Mouse (Mus musculus): ENCODE measurements at regions not wholly inside any gene's neighbourhood (a gene's known extent, or its start where the extent isn't known, plus 50 kb on each side); places are given as distances from the start of the nearest gene placed in this dataset.

DNA sequence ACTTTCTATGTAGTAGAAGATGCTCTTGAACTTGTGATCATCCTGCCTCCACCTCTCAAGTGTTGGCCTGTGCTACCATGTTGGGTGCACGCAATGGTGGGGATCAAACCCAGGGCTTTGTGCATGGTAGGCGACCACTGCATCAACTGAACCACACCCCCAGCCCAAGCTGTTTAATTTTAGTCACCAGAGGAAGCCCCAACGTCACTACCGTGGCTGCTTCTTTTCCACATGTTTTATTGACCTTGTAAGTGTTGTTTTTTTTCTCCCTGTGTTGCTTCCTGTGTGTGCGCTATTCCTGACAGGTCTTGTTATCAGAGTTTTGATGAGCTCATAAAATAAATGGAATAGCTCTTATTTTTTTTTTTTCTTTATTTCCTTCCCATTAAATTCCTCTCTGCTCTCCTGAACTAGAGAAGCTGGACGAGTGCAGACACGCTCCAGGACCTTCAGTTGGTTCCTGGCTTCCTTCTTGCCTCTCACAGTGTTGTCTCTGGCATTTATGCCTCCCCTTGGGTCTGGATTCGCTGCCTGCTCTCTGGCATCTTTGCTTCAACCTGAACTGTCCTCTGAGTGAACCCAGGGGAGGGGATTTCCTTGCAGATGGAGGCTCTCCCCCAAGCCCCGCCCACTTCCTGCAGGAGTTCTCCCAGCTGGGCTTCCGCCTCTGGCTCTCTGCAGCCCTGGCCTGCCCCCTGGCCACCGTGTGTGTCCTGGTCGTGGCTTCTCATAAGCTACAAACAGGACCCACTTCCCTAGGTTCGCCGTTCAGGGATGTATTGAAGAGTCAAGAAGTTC is 61.6 kb downstream of the Adm start:
- TF ChIP-seq CTCF (IDR thresholded peaks at IDR 0.05; ENCODE audit: insufficient read depth, low read depth, low read length) (no peak), POLR2A (IDR thresholded peaks at IDR 0.05; ENCODE audit: insufficient read depth, low read depth, low read length) (no peak)

All from olfactory bulb, adult 2 months (tissue).